8 mouse cellular contexts compared by ENCODE assay signal in the genomic region with DNA sequence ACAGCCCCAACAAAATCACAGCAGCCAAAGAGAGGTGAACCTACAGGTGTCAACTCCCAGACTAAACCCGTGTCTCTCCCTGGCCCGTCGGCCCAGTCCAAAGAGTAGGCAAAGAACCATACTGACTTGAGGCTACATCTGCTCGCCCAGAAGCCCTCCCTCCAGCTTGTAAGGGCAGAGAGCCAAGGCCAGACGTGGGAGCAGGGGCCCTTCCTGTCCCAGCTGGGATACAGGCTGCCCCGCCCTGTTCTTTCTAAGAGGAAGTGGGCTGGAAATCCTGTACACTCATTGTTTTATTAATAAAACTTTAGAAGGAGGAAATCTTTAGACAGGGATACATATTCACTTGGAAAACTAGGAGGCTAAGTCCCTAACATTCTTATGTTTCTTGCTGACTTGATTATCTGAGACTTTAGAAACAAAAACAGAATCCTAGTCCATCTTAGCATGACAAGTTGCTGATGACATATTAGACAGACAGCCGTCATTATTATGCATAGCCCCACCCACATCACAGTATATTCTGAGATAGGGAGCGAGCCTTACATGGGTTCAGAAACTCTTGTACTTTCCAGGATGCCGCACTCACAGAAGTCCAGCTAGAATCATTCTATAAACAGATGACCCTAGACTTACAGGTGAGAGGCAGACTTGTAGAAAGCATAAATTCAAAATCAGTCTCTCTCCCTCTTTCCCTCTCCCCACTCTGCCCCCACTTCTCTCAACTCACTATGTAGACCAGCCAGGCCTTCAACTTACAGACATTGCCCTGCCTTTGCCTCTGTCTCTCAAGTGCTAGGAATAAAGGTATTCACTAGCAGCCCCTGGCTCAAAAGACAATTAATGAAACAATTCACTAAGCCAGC.
DNase-seq lines count a peak whose midpoint lies in the region; ATAC-seq lines count a peak whose summit lies in the region.

No protein-coding gene starts in this region.

- peaks cover 27% of the 10 kb centered on the region for H3K4me1 ChIP-seq in kidney, embryonic 15.5 days

- ATAC-seq in kidney, embryonic 15.5 days (replicated peaks; ENCODE audit: low FRiP score), result peak; percentile 67; the same call in 1 of the 2 replicates

- H3K27me3 ChIP-seq in kidney, embryonic 15.5 days, result no peaks in the 10 kb centered on the region

- H3K9ac ChIP-seq in kidney, embryonic 15.5 days, result no peak overlapping the region

- 0 out of 2 replicates have a peak, but pooled peaks cover 5% of the 10 kb centered on the region for H3K36me3 ChIP-seq in kidney, embryonic 15.5 days

- 51% methylated on average over 9 of the region's 9 CpGs for WGBS in kidney, embryonic 15.5 days

- H3K4me3 ChIP-seq in kidney, embryonic 15.5 days (replicated peaks), result no peak overlapping the region

- no peaks in the 10 kb centered on the region for H3K9me3 ChIP-seq in kidney, embryonic 15.5 days (replicated peaks)

- H3K27ac ChIP-seq in kidney, embryonic 15.5 days, result peak overlapping the region; percentile 88

- peak; percentile 44 for DNase-seq in MEL-GATA-1-ER (ENCODE audit: extremely low read depth, low read depth)
- DNase-seq in adrenal gland, adult 18-20 months (ENCODE audit: low spot score in 2 of 2), result peak; percentile 51 to 57
- peak; percentile 95 for DNase-seq in heart, adult 8-10 months (ENCODE audit: low spot score)
- peak; percentile 94 for DNase-seq in lung, postnatal 36 days
- DNase-seq in thymus, postnatal 0 days (ENCODE audit: low spot score), result no peak
- DNase-seq in embryo, embryonic 9.5 days (ENCODE audit: extremely low spot score), result no peak
- DNase-seq in layer of hippocampus, postnatal 14 days (ENCODE audit: low spot score in 2 of 2), result no peak

- H3K4me2 ChIP-seq in kidney, embryonic 15.5 days, result no peak overlapping the region

Comparison
In these comparisons a context has a peak if more than half of its experiments do, and no peak if none do; other contexts are left out.
1. DNase-seq: peak in MEL-GATA-1-ER (single experiment), adrenal gland, adult 18-20 months (2 of 2), heart, adult 8-10 months (single experiment) and lung, postnatal 36 days (single experiment); none in thymus, postnatal 0 days (single experiment), embryo, embryonic 9.5 days (single experiment) and layer of hippocampus, postnatal 14 days (0 of 2).